Mouse (Mus musculus): Measurements from ENCODE around the gene Fsd1l. TPM values are rescaled to one million over a fixed set of nuclear protein-coding genes. Genes with fewer than 3 reads are reported as not detected.

The Fsd1l gene
- polyA plus RNA-seq, 2 experiments from 2014 or later, result 2.8 to 5.0 TPM

DNA sequence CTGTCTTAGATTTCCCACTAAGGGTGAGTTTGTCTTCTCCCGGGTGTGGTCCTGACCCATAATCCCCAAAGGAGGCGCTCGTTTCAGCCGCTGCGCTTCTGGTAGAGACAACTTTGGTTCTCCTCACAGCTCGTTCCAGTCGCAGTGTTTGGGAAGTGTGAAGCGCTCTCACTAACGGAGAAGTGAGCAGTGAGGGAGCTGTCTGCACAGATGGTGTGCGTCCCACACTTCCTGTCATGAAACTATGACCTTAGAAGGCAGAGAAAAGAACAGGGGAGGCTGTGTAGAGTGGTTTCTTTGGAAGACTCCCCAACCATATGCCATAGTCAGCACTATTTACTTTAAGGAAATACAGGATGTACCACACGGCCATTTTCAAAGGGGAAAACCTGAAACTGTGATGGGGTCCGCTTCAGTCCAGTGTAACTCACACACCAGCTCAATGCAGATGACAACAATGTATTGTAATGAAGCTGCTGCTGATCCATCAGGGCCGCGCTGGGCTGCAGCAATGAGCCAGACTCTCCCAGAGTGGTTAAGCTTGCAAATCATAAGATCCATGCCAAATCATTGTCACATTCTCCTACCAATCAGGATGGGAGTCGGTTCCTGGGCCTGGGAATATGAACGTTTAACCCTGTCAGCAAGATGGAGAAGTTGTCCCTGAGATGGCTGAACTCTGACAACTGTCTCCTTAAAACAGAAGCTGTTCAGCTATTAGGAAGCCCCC, 119.3 kb downstream of the Fsd1l start:
- no peak for ATAC-seq

Other genes starting within 250 kb of the Fsd1l start
- 1 to 10 TPM; 1.7 to 4.1 TPM for gene Slc44a1, start 191.1 kb upstream of the Fsd1l start, polyA plus RNA-seq (2017; shearing (Covaris generic))
- gene Fktn, start 82.5 kb downstream of the Fsd1l start, polyA plus RNA-seq (2017; shearing (Covaris generic)), result 1 to 10 TPM; 4.8 to 6.2 TPM
- not detected for gene Tal2, start 148.2 kb downstream of the Fsd1l start, polyA plus RNA-seq (2017; shearing (Covaris generic))
- gene Tmem38b, start 194.6 kb downstream of the Fsd1l start, polyA plus RNA-seq (2017; shearing (Covaris generic)), result 10 to 100 TPM; 15.0 to 17.3 TPM

Data from CD4-positive, CD25-positive, alpha-beta regulatory T cell, adult 4 months (primary cell).